Mouse (Mus musculus) MEL-GATA-1-ER (cell line): ENCODE measurements around the gene Gm49486.
A peak's percentile ranks its signal among the peaks of the same experiment; 100 is the strongest.

Experiments
- DNase-seq: peaks from one replicate; pipeline ENCODE4 v3.0.0-alpha.2; 2012; ENCODE audit warnings: low read depth; ENCODE audit errors: extremely low read depth

Gene Gm49486

GRCm38 (mm10) chr15:79268521-79268920, 39.3 kb downstream of the Gm49486 start:
- no peak for DNase-seq

DNA sequence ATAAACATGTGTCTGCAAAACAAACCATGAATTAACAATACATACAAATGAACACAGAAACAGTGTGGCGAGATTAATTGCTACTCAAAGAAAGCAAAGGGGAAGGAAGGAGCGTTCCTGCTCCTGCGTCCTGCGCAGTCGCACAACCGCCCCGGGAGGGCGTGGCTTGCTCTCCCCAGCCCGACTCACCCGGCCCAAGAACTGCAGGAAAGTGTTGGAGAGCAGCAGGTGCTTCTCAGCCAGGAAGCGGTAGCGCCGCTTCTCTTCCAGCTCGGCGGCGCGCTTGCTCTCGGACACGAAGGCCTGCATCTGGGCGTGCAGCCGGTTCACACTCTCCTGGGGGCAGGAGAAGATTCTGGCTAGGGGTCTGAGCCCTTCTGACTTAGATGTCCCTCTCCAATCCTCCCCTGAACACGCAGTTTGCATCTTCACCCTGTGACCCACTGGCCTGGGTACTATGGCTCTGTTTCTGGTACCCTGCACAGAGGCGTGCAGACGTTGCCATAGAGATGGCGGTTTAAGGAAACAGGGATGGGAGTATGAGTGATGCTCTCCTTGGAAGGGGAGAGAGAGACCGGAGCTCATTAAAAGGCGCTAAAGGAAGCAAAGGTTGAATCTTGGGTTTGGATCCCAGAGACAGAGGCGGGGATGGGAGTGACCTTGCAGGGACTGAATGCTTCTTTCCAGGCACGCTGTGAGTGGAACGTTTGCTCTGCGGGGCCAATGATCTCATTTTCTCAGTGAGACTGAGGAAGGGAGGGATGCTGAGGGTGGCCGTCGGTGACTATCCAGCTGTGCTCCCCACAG, 41.3 kb downstream of the Gm49486 start:
- peak; percentile 79 for DNase-seq

DNA sequence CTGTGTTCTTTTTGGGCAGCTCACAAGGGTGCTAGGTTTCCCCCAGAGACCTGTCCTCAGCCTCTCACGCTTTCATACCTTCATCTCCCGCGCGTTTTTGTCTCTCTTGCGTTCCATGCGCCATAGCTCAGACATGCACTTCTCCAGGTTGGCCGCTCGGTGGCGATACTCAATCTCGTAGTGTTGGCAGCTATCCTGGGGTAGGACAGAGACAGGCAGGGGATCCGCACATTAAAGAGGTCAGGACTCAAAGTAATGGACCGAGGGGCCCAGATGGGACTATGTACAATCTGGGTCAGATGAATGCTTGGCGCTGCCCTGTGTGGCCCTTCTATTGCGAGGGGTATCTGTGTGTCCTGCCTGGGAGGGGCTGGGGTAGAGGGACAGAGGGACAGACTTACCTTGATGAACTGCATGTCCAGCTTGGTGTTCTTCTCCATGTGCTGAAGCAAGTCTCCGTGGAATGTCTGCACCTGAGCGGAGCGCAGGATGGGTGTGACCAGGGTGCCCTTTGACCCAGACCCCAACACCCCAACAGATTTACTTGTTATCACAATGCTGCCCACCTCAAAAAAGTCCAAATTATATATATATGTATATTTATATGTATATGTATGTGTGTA, 42.0 kb downstream of the Gm49486 start:
- peak; percentile 64 for DNase-seq

- no peak for DNase-seq
Measured at GRCm38 (mm10) chr15:79273020-79273419, 43.8 kb downstream of the Gm49486 start.

GRCm38 (mm10) chr15:79277728-79278127, 48.5 kb downstream of the Gm49486 start:
- no peak for DNase-seq

- DNase-seq = peak; percentile 39
Measured at GRCm38 (mm10) chr15:79280209-79280608, 51.0 kb downstream of the Gm49486 start.

DNA sequence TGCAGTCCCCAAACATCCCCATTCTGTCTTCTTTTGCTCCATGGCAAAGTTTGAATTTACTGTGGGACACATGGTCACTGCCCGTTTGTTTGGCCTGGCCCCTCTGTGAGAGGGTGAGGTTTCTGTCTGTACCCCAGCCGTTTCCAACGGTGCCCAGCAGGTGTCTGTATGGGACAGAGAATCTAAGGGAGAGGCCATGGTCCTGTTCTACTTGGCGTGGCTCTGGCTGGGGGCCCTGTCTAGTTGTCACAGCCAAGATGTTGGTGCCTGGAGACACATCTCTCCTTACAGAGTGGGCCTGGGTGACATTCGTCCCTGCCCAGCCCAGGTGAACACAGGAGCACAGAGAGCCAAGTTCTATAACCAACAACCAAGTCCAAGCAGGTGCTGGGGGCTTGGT, 51.7 kb downstream of the Gm49486 start:
- DNase-seq = peak; percentile 16

DNA sequence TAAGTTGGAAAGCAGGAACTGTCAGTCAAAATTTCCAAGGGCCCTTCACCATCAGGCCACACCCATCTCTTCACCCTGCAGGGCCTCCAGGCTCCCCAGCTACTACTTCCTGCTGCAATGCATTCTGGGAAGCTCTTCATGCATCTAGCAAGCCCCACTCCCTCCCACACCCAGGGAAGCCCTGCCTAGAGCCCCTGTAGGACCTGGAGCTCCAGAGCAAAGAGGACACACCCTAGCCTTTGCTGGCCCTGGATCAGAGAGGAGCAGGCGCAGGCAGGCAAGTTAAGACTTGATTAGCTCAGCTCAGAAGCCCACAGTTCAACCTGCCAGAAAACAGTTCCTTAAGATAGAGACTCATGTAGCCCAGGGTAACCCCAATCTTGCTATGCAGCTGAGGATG, 52.2 kb downstream of the Gm49486 start:
- DNase-seq = peak; percentile 95

DNA sequence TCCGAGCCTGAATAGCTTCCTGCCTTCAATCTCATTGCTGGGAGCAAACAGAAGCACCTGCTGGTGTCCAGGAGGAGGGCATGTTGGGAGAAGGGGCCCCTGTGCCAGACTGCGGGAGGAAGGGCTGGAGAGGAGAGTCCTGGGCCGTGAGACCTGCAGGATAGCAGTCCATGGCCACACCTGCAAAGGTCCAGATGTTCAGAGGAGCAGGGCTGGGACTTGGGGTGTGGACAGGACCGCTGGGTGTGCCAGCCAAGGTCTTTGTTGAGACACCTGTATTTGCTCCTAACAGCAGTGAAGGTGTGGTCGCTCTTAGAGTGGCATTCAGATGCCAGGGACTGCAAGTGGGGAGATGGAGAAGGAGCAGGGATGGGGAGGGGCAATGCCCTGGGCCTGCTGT, 53.2 kb downstream of the Gm49486 start:
- no peak for DNase-seq

DNA sequence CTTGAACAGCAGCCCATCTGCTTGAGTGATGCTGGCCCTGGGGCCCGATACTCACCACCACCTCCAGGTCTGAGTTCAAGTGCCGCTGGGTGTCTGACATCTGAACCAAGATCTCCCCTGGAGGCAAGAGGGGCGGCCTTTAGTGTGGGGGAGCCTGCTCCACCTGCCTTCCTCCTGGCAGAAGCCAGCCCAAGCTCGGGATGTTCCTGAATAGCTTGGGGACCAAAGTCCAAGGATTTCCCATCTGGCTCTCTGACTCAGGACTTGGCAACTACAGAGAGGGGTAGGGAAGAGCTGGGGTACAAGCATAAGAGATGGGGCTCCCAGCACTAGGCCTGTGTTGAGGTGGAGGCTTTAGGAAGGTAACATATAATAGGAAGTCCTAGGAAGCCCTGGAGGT, 54.2 kb downstream of the Gm49486 start:
- no peak for DNase-seq

- no peak for DNase-seq
Measured at GRCm38 (mm10) chr15:79285399-79285798, 56.2 kb downstream of the Gm49486 start, which contains the start of gene Baiap2l2. Gene Baiap2l2 (minus strand): TSS chr15:79285537.

- no peak for DNase-seq
Measured at GRCm38 (mm10) chr15:79286141-79286540, 57.0 kb downstream of the Gm49486 start.

DNA sequence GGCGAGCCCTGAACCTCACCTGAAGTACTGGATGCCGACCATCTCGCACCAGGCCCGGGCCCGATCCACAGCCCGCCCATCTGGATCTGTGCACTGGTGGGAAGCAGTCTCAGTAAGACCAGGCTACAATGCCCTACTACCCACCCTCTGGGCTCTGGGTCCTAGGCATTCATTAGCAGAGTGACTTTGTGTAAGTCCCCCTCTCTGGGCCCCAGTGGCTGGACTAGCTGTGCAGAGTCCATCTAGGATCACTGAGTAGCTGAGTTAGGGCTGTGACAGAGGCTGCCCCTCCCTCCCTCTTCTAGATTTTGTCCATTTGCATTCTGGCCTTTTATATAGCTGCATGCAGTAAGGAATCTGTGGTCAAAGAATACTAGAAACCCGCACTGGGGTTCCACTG, 57.9 kb downstream of the Gm49486 start:
- no peak for DNase-seq

- no peak for DNase-seq
Measured at GRCm38 (mm10) chr15:79288387-79288786, 59.2 kb downstream of the Gm49486 start.

DNA sequence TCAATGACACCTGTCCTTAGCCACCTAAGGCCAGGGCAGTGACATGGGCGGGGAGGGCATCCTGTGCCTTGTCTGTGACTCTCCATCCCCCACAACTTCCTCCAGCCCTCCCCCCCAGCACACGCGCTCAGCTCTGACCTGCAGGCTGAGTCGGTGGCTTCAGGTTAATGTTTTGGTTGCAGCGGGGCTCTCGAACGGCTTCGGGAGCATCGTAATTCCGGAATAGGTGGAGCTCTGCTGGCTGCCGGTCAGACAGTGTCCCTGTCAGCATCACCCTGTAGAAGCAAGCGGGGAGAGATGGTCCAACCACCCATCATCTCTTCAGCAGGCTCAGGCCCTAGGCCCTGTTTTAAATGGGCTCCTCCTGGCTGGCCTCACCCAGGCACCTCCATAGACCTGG, 60.2 kb downstream of the Gm49486 start:
- DNase-seq = no peak

GRCm38 (mm10) chr15:79290340-79290739, 61.1 kb downstream of the Gm49486 start:
- no peak for DNase-seq

DNA sequence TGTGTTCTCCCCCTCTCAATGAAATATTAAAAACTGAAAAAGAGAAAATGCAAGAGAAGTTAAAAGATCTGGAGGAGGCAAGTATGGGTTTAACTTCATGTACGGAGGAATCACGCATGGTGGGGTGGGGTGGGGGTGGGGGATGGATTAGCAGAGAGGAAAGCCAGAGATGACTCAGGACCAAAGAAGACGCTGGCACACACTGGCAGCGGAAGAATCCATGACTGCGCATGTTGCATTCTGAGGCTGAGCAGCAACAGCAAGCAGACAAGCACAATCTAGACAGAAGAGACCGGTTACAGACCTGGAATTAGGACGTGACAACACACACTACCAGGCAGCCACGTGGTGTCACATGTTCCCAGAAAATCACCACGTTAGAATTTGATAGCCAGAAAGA, 63.6 kb downstream of the Gm49486 start:
- no peak for DNase-seq

DNA sequence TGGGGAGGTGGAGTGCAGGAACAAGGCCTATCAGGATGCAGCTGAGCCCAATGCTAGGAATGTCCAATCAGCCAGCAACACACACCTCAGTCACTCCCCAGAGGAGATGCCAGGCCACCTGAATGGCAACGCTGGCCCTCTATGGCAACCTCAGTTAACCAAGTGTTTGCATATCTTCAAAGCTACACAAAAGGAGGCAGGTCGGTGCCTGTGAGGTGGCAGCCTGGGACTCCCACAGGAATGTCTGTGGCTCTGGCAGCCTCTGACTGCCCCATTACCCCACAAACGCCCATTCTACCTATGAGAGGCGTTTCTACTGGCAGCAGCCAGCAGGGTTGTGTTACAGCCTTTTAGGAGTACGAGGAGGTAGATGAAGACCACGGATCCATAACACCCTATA, 69.4 kb downstream of the Gm49486 start:
- no peak for DNase-seq

GRCm38 (mm10) chr15:79299563-79300155, 70.5 kb downstream of the Gm49486 start:
- DNase-seq = no peak

DNA sequence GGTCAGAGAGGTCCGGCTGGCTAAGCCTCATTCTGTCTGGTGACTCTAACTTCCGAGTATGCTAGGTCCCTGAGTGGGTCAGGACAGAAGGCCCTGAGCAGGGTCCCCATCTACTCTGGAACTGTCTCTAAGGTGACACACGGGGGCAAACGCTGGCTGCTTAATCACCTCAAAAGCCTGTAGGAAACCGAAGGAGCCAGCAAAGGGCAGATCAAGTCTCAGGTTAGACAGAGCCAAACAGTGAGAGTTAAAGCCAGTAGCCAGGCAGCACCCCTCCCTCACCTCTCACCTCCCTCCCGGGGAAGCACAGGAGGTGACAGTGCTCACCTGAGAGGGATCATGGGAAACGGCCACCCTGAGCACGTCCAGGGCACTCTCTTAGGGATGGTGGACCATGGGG, 74.5 kb downstream of the Gm49486 start:
- no peak for DNase-seq

- no peak for DNase-seq
Measured at GRCm38 (mm10) chr15:79304832-79305231, 75.6 kb downstream of the Gm49486 start.

DNA sequence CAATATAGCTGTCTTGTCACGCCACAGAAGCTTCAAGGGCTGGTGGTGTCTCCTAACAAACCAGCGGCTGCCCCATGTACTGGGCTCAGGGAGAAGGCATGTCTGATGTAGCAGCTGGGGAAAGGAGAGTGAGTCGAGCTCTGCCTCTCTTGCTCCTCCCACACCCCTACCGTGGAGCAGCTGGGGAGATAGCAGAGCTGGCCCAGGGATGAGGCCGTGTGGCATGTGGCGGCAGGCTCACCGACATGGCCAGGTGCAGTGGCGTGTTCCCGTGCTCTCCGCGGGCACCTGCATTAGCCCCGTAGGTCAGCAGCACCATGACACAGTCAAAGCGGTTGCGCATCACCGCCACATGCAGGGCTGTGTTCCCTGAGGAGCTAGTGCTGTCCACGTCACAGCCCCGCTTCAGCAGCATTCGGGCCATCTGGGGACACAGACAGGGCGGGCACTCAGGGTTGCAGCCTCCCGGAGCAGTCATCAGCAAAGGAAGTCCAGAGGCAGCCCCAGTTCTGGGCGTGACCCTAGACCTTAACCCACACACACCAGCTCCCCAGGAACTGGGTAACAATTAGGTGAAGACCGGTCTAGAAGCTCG, 76.9 kb downstream of the Gm49486 start:
- no peak for DNase-seq
